Mouse (Mus musculus) embryonic facial prominence, embryonic 11.5 days (tissue): Measurements from ENCODE around the gene Gpx3. TPM values are rescaled to one million over a fixed set of nuclear protein-coding genes. Genes with fewer than 3 reads are reported as not detected.

Source experiments
- ATAC-seq: fragments of 200-750 bp; cut with Nextera tagmentation; replicated peaks from 2 replicates; pipeline ENCODE4 v1.8.0; 2017; ENCODE audit warnings: low read depth; ENCODE audit not compliant: insufficient number of reproducible peaks, low FRiP score, low TSS enrichment
- DNase-seq: peaks from one replicate; pipeline ENCODE4 v3.0.0-alpha.2; 2015; ENCODE audit warnings: low spot score
- H3K27ac ChIP-seq: fragments of 300-500 bp; sonication (generic); replicated peaks from 2 replicates; pipeline ENCODE4 v1.5.1; 2014; ENCODE audit warnings: mild to moderate bottlenecking, low read depth, low read length, control low read depth
- H3K27me3 ChIP-seq: fragments of 300-500 bp; sonication (generic); 2 replicates; pipeline ENCODE4 v1.6.1; 2014; ENCODE audit warnings: mild to moderate bottlenecking, low read length, moderate library complexity, mixed read lengths; ENCODE audit not compliant: control insufficient read depth, insufficient read depth
- H3K36me3 ChIP-seq: fragments of 300-500 bp; sonication (generic); replicated peaks from 2 replicates; pipeline ENCODE4 v1.6.1; 2014; ENCODE audit warnings: low read depth, mild to moderate bottlenecking, low read length, moderate library complexity, mixed read lengths; ENCODE audit not compliant: control insufficient read depth, insufficient read depth
- H3K4me1 ChIP-seq: fragments of 300-500 bp; sonication (generic); 2 replicates; pipeline ENCODE4 v1.6.1; 2014; ENCODE audit warnings: low read length, mixed read lengths; ENCODE audit not compliant: control insufficient read depth, insufficient read depth
- H3K4me2 ChIP-seq: fragments of 300-500 bp; sonication (generic); 2 replicates; pipeline ENCODE4 v1.6.1; 2014; ENCODE audit warnings: low read depth, mild to moderate bottlenecking, control low read depth, low read length, moderate library complexity
- H3K4me3 ChIP-seq: fragments of 300-500 bp; sonication (generic); 2 replicates; pipeline ENCODE4 v1.5.1; 2014; ENCODE audit warnings: low read depth, low read length, control low read depth
- H3K9ac ChIP-seq: fragments of 300-500 bp; sonication (generic); replicated peaks from 2 replicates; pipeline ENCODE4 v1.6.1; 2014; ENCODE audit warnings: mild to moderate bottlenecking, control low read depth, low read length
- H3K9me3 ChIP-seq: fragments of 300-500 bp; sonication (generic); replicated peaks from 2 replicates; pipeline ENCODE4 v1.6.1; 2016; ENCODE audit warnings: mild to moderate bottlenecking, low read length, inconsistent platforms, mixed read lengths; ENCODE audit not compliant: control insufficient read depth
- WGBS: fragments of 180-500 bp; shearing (Covaris S2); extraction: QIAGEN DNeasy Blood & Tissue Kit; methylation state at CpG from one replicate; pipeline ENCODE4 v1.1.7; 2014; 5-methylcytosine and 5-hydroxymethylcytosine counted together
- polyA plus RNA-seq: library from polyadenylated mRNA; unstranded; fragments of >200 nt; fragmentation: Nextera tagmentation; extraction: Ambion mirVana; gene quantifications from 2 replicates; pipeline ENCODE4 v1.2.1, GENCODE M21; 2014

Gpx3 gene
- polyA plus RNA-seq, 1 experiment from 2014 or later, result 70.6 TPM

- WGBS, result 67% methylated on average over 6 of the region's 6 CpGs
- no peak for DNase-seq
Observed at GRCm38 (mm10) chr11:54865330-54866085, 36.7 kb upstream of the Gpx3 start.

DNA sequence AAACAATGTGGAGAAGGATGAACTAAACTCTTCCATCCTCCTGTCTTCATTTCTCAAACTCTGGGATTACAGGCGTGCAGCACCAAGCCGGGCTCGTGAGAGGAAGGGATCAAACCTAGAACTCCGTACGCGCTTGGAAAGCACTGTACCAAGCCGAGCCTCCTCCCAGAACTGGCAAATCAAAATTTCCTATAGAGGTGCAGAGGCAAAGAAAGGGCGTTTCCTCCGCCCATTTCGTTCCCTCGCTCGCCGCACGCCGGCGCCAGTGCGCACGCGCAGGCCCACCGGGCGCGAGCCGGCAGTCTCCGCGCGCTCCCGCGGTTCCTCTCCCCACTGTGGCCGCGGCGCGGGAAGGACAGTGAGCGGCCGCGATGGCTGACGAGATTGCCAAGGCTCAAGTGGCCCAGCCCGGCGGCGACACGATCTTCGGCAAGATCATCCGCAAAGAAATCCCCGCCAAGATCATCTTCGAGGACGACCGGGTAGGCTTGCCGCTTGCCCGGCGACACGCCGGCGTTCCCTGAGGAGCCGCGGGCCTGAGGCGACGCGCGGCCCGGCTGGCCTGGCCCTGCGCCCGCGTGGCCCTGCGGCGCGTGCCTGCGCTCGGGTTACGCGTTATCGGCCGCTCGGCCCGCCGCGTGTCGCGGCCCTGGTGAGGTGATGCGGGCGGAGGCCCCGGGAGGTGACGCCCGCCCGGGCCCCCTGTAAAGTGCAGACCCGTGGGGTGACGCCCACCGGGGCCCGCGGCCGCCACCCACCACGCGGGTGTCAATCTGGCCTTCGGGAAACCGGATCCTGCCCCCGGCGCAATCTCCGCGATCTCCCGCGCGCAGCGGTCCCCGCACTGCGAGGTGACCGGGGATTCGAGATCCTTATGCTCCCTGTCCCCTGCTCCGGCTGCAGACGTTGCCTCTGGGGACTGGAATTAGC is 35.9 kb upstream of the Gpx3 start, which contains the start of gene Hint1:
Gene Hint1, plus strand, starts transcription at position 265 of the 930 bp plus-strand sequence.
- Histone ChIP-seq H3K4me1 (no peaks in the 10 kb centered on the region), H3K4me3 (peak within 1 kb of the TSS; percentile 95), H3K9me3 (no peaks in the 10 kb centered on the region), H3K27me3 (no peaks in the 10 kb centered on the region), H3K36me3 (peaks cover 7% of the 10 kb centered on the region), H3K4me2 (peak within 1 kb of the TSS; percentile 60), H3K27ac (peak within 1 kb of the TSS; percentile 80), H3K9ac (peak within 1 kb of the TSS; percentile 99)
- ATAC-seq (peak; percentile 78), DNase-seq (peak; percentile 93)
- under 1% methylated on average over 102 of the region's 107 CpGs for WGBS

More at GRCm38 (mm10) chr11:54865330-54866085, 36.7 kb upstream of the Gpx3 start:
- Histone ChIP-seq H3K27ac (0 out of 2 replicates have a peak overlapping the region, but pooled peaks have one; percentile 80), H3K9me3 (no peaks in the 10 kb centered on the region), H3K4me2 (peak overlapping the region; percentile 60), H3K4me1 (no peaks in the 10 kb centered on the region), H3K9ac (peak overlapping the region; percentile 99), H3K36me3 (peaks cover 6% of the 10 kb centered on the region), H3K4me3 (peak overlapping the region; percentile 95; the same call in 1 of the 2 replicates), H3K27me3 (no peaks in the 10 kb centered on the region)
- no peak for ATAC-seq

GRCm38 (mm10) chr11:54867049-54867385 is 35.2 kb upstream of the Gpx3 start:
- Histone ChIP-seq H3K4me3 (peak overlapping the region; percentile 95), H3K9ac (peak overlapping the region; percentile 99), H3K27me3 (no peaks in the 10 kb centered on the region), H3K4me2 (peak overlapping the region; percentile 60), H3K4me1 (no peaks in the 10 kb centered on the region), H3K27ac (no peak overlapping the region; the same call in 1 of the 2 replicates), H3K9me3 (no peaks in the 10 kb centered on the region), H3K36me3 (peaks cover 10% of the 10 kb centered on the region)
- DNase-seq (peak; percentile 50), ATAC-seq (no peak)
- WGBS, result 2% methylated on average over 5 of the region's 5 CpGs

DNA sequence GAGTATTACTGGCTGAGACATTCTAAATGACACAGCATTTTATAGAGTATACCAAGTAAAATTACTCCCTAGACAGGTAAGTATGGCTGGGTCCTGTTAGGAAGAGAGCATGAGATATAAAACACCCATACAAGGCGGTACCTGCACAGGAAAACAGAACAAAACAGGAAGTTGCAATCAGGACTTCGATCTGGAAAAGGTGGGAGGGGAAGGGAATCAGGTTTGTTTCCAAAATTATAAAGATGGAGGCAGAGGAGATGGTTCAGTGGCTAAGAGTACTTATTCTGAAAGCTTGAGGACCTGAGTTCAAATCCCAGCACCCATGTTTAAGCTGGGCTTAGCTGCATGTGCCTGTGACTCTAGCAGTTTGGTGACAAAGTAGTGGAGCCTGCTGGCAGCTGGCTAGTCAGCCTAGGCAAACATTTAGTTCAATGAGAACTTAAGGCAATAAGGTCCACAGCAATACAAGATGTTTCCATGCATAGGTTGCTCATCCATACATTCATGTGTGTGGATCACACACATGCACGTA is 34.3 kb upstream of the Gpx3 start:
- Histone ChIP-seq H3K27ac (no peak overlapping the region), H3K9ac (no peak overlapping the region), H3K36me3 (peaks cover 10% of the 10 kb centered on the region), H3K4me2 (peak overlapping the region; percentile 11; the same call in 1 of the 2 replicates), H3K4me3 (peak overlapping the region; percentile 95; the same call in 1 of the 2 replicates), H3K27me3 (no peaks in the 10 kb centered on the region), H3K4me1 (no peaks in the 10 kb centered on the region), H3K9me3 (no peaks in the 10 kb centered on the region)
- DNase-seq, result no peak
- no peak for ATAC-seq
- WGBS, result 86% methylated on average over 3 of the region's 3 CpGs

DNA sequence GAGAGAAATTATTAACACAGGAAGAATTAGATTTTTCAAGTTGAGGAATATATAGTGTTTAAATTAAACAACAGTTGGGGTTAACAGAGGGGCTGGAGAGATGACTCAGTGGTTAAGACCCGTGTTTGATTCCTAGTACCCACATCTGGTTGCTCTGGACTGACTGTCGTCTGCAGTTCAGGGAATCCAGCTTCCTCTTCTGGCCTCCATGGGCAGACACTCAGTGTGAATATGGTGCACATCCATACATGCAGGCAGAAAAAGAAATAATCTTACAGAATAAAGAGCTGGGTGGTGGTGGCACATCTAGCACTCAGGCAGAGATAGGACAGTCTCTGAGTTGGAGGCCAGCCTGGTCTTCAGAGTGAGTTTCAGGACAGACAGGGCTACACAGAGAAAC is 33.8 kb upstream of the Gpx3 start:
- WGBS, result 83% methylated on average over 2 of the region's 2 CpGs
- DNase-seq, result no peak

GRCm38 (mm10) chr11:54869318-54869717 is 32.9 kb upstream of the Gpx3 start:
- Histone ChIP-seq H3K36me3 (peaks cover 10% of the 10 kb centered on the region), H3K4me1 (no peaks in the 10 kb centered on the region), H3K27me3 (no peaks in the 10 kb centered on the region), H3K4me3 (no peak overlapping the region), H3K4me2 (no peak overlapping the region), H3K9me3 (no peaks in the 10 kb centered on the region), H3K27ac (no peak overlapping the region), H3K9ac (no peak overlapping the region)
- 92% methylated on average over 3 of the region's 3 CpGs for WGBS
- DNase-seq (no peak), ATAC-seq (no peak)

More for the DNA sequence above, 33.8 kb upstream of the Gpx3 start:
- Histone ChIP-seq H3K9ac (no peak overlapping the region), H3K27me3 (no peaks in the 10 kb centered on the region), H3K9me3 (no peaks in the 10 kb centered on the region), H3K4me3 (no peak overlapping the region), H3K4me1 (no peaks in the 10 kb centered on the region), H3K4me2 (no peak overlapping the region), H3K36me3 (peaks cover 10% of the 10 kb centered on the region), H3K27ac (no peak overlapping the region)
- ATAC-seq, result no peak

GRCm38 (mm10) chr11:54871831-54872537 is 30.3 kb upstream of the Gpx3 start:
- no peaks in the 10 kb centered on the region for H3K4me1 ChIP-seq
- H3K36me3 ChIP-seq, result peaks cover 10% of the 10 kb centered on the region

More at GRCm38 (mm10) chr11:54871831-54872537, 30.3 kb upstream of the Gpx3 start:
- no peaks in the 10 kb centered on the region for H3K27me3 ChIP-seq
- DNase-seq (no peak), ATAC-seq (no peak)
- H3K4me2 ChIP-seq, result no peak overlapping the region
- no peaks in the 10 kb centered on the region for H3K9me3 ChIP-seq
- no peak overlapping the region for H3K4me3 ChIP-seq
- no peak overlapping the region for H3K27ac ChIP-seq
- WGBS, result 86% methylated on average over 7 of the region's 7 CpGs
- no peak overlapping the region for H3K9ac ChIP-seq
